Mouse (Mus musculus): Measurements from ENCODE around the gene D430019H16Rik. TPM values are rescaled to one million over a fixed set of nuclear protein-coding genes. Genes with fewer than 3 reads are reported as not detected.

The D430019H16Rik gene
- polyA plus RNA-seq, 1 experiment from 2014 or later: 3.0 TPM

- H3K4me3 ChIP-seq: no peak overlapping the region
- H3K27me3 ChIP-seq: no peaks in the 10 kb centered on the region
- H3K27ac ChIP-seq: no peak overlapping the region
- no peak overlapping the region for H3K4me2 ChIP-seq (replicated peaks)
- peaks cover 6% of the 10 kb centered on the region; the same call in 1 of the 2 replicates for H3K4me1 ChIP-seq
- no peaks in the 10 kb centered on the region for H3K36me3 ChIP-seq
- WGBS: 85% methylated on average over 4 of the region's 4 CpGs
- no peak overlapping the region for H3K9ac ChIP-seq
- ATAC-seq (ENCODE audit: low FRiP score, low read depth): no peak
- 0 out of 2 replicates have a peak, but pooled peaks cover 3% of the 10 kb centered on the region for H3K9me3 ChIP-seq
Observed at GRCm38 (mm10) chr12:105449239-105449638, 4.4 kb upstream of the D430019H16Rik start.

DNA sequence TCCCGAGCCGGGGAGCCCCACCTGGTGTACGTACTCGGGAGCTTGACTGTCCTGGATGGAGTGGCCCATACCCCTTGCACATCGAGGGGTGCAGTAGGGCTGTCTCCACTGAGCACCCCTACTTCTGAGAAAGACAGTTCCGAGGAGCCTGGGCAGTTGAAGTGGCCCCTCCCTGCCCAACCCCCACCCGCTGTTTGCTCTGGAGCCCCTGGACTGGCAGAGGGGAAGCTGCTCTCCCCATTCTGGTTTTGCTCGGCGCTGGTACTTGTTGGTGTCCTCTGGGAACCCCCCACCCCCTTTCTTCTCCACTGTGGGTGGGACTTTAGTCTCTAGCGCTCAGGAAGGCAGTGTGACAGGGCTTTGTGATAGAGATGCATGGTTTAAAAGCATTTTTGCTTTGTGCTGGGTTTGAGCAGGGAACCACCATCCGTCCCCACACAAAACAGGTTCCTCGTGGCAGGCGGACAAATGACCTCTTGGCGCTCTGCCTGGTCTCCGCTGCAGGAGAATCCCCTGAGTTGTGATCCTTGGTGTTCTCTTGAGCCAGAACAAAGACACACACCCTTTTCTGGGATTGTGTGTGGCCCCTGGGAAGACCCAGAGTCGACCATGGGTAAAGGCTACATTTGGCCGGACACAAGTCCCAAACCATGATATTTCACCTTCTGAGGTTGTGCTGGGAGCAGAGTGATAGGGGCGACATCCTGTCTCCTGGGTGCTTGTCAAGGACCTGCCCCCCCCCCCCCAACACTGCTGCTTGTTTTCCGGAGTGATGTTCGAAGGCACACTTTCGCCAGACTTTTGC lies 804 bp downstream of the D430019H16Rik start:
- H3K27ac ChIP-seq: peak overlapping the region; percentile 58; the same call in 1 of the 2 replicates

DNA sequence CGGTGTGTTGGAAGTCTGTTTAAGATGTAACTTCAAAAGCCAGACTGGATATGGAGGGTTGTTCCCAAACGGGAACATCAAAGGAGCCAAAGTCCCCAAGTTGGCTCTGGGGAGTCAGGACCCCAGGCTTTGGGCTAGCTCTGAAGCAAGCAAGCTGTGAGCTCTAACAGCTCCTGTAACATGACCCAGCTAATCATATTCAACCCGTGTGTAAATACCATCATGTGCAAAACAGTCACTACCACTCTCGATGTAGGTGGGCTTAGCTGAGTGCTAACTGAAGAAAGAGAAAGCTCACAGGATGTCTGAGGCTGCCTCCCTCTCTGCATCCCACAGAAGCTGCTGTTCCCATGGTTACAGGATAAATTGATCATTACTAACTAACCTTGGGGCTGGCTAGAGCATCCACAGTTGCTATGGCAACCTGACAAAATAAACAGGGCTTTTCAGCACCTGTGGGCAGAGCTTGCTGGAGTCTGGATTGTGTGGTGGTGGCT lies 1.5 kb downstream of the D430019H16Rik start:
- Histone ChIP-seq H3K36me3 (no peaks in the 10 kb centered on the region), H3K4me1 (peaks cover 49% of the 10 kb centered on the region), H3K9me3 (no peaks in the 10 kb centered on the region), H3K27me3 (no peaks in the 10 kb centered on the region), H3K27ac (no peak overlapping the region), H3K4me2 (replicated peaks) (peak overlapping the region; percentile 87), H3K9ac (peak overlapping the region; percentile 85), H3K4me3 (peak overlapping the region; percentile 74)
- 2% methylated on average over 4 of the region's 4 CpGs for WGBS
- peak; percentile 41; the same call in 1 of the 2 replicates for ATAC-seq (ENCODE audit: low FRiP score, low read depth)

More for the DNA sequence above, 804 bp downstream of the D430019H16Rik start:
- peak; percentile 46 for ATAC-seq (ENCODE audit: low FRiP score, low read depth)
- Histone ChIP-seq H3K9me3 (no peaks in the 10 kb centered on the region), H3K4me1 (peaks cover 43% of the 10 kb centered on the region), H3K4me2 (replicated peaks) (peak overlapping the region; percentile 87), H3K27me3 (no peaks in the 10 kb centered on the region), H3K4me3 (peak overlapping the region; percentile 74), H3K36me3 (no peaks in the 10 kb centered on the region), H3K9ac (peak overlapping the region; percentile 85)
- WGBS: under 1% methylated on average over 21 of the region's 21 CpGs

GRCm38 (mm10) chr12:105458791-105459190 lies 5.1 kb downstream of the D430019H16Rik start:
- 92% methylated on average over 6 of the region's 6 CpGs for WGBS
- no peak overlapping the region for H3K27ac ChIP-seq

DNA sequence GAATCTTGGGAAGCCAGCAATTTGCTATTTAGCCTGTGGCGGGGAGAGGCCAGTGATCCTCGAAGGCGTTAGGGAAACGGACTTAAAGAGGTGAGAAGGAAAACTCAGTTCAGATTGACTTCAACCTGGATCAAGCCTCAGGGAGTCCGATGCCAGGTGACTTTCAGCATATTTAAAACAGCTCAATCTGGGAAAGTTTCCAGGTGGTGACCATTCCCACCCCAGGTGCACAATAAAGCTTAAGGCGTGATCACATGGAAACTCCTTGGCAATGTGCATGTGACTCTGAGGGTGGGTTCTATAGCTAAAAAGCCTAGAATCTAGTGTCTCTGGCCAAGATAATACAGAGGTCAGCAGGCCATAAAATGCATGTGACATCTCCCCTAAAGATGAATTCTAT lies 7.4 kb downstream of the D430019H16Rik start:
- Histone ChIP-seq H3K36me3 (no peaks in the 10 kb centered on the region), H3K9ac (no peak overlapping the region), H3K27me3 (no peaks in the 10 kb centered on the region), H3K27ac (no peak overlapping the region; the same call in 1 of the 2 replicates), H3K4me2 (replicated peaks) (no peak overlapping the region), H3K4me3 (no peak overlapping the region), H3K9me3 (no peaks in the 10 kb centered on the region), H3K4me1 (peaks cover 41% of the 10 kb centered on the region)
- ATAC-seq (ENCODE audit: low FRiP score, low read depth): peak; percentile 69; the same call in 1 of the 2 replicates
- 24% methylated on average over 6 of the region's 6 CpGs for WGBS

More at GRCm38 (mm10) chr12:105458791-105459190, 5.1 kb downstream of the D430019H16Rik start:
- H3K4me1 ChIP-seq: peaks cover 59% of the 10 kb centered on the region
- no peaks in the 10 kb centered on the region for H3K36me3 ChIP-seq
- no peaks in the 10 kb centered on the region for H3K27me3 ChIP-seq
- H3K4me3 ChIP-seq: no peak overlapping the region
- H3K4me2 ChIP-seq (replicated peaks): no peak overlapping the region
- H3K9me3 ChIP-seq: no peaks in the 10 kb centered on the region
- no peak overlapping the region for H3K9ac ChIP-seq
- no peak for ATAC-seq (ENCODE audit: low FRiP score, low read depth)

DNA sequence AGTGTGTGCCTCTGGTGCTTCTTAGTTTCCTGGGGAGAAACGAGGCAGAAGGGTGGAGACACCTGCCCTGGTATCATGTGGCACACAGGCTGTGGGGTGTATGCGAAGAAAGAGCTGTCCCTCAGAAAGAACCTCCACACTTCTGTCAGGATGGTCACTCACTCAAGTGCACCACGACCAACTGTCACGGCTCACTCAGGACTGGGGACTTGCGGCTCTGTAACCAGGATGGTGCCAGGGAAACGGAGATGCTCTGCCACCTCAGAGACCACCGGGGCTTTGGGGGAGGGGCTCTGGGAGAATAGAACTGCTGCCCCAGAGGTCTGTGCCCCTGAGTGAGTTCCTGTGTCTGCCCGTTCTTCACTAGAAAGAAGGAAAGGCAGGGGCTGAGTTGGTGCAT lies 15.4 kb downstream of the D430019H16Rik start:
- WGBS: 74% methylated on average over 8 of the region's 8 CpGs
- Histone ChIP-seq H3K9ac (no peak overlapping the region), H3K36me3 (peaks cover 9% of the 10 kb centered on the region), H3K4me3 (no peak overlapping the region), H3K27ac (no peak overlapping the region), H3K27me3 (no peaks in the 10 kb centered on the region), H3K4me2 (replicated peaks) (no peak overlapping the region), H3K9me3 (no peaks in the 10 kb centered on the region), H3K4me1 (peaks cover 36% of the 10 kb centered on the region)
- no peak for ATAC-seq (ENCODE audit: low FRiP score, low read depth)

DNA sequence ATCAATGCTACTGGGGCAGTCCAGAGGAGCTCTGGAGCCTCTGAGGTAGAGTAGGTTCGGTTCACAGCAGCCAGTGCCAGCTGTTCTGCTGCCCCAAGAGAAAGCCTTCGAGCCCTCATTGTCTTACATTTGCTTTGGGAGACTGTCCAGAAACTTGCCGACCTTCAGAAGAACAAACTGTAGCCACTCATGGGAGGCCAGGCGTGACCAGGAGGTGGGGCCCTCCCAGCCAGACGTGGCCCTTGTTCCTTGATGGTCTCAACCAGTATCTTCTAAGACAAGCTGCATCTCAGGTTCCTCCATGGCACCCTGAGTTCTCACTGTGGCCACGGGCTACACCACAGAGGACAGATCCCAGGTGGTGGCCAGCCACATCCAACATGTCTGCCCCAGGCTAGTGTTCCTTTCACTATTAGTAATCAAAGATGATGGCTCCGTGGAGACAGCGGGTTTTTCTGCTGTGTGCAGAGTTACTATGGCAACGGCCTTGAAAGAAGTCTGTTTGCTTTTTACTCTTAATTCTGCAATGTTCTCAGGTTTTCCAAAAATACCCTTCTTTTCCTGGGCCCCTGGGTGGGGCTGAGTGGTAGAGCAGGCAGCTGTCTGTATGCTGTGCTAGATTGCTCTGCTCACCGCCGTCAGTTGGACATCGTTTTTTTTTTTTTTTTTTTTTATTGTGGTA lies 21.7 kb downstream of the D430019H16Rik start:
- H3K4me3 ChIP-seq: no peak overlapping the region
- peaks cover 19% of the 10 kb centered on the region; the same call in 1 of the 2 replicates for H3K4me1 ChIP-seq
- H3K9me3 ChIP-seq: no peaks in the 10 kb centered on the region
- H3K27ac ChIP-seq: no peak overlapping the region
- WGBS: 70% methylated on average over 12 of the region's 12 CpGs
- no peak overlapping the region for H3K4me2 ChIP-seq (replicated peaks)
- ATAC-seq (ENCODE audit: low FRiP score, low read depth): peak; percentile 62
- no peaks in the 10 kb centered on the region for H3K27me3 ChIP-seq
- H3K9ac ChIP-seq: no peak overlapping the region
- H3K36me3 ChIP-seq: peaks cover 18% of the 10 kb centered on the region

DNA sequence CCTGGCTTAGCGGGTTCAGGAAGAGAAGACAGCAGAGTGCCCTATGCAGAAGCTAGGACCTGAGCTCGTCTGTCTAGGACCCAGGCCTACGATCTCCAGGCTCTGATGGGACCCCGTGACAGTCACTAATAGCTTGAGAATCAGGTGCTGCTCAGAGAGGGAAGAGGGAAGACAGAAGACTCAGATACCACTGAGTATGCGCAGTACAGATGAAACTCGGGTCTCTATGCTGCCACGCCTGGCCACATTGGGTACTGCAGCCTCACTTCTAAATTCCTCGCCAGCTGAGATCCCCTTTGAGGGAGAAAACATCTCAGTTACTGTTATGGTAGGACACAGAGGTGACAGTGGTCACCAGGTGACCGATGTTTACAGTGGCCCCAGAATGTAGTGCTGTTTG lies 22.8 kb downstream of the D430019H16Rik start:
- no peak overlapping the region for H3K4me3 ChIP-seq
- H3K4me1 ChIP-seq: peaks cover 17% of the 10 kb centered on the region; the same call in 1 of the 2 replicates
- H3K9me3 ChIP-seq: no peaks in the 10 kb centered on the region
- no peak overlapping the region; the same call in 1 of the 2 replicates for H3K27ac ChIP-seq
- H3K36me3 ChIP-seq: peaks cover 18% of the 10 kb centered on the region
- H3K27me3 ChIP-seq: no peaks in the 10 kb centered on the region
- WGBS: 41% methylated on average over 9 of the region's 9 CpGs
- H3K4me2 ChIP-seq (replicated peaks): no peak overlapping the region
- peak; percentile 25; the same call in 1 of the 2 replicates for ATAC-seq (ENCODE audit: low FRiP score, low read depth)
- no peak overlapping the region for H3K9ac ChIP-seq

DNA sequence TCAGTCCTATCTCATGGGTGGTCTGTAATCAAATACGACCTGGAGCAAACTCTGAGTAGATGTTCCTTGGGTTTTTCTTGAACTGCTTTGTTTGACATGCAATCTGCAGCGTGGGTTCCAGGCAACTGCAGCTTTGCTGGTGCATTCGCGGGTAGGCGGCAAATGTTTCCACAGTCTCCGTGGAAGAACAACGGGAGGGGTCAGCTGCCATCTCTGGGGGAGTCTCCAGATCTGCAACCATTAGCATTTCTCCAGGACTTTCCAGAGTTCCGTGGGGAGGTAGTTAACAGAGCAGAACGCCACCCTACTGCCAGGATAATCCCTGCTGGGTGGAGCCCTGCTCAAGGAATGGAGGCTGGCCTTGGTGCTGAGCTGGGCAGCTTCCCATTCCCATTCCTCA lies 23.3 kb downstream of the D430019H16Rik start:
- H3K4me2 ChIP-seq (replicated peaks): no peak overlapping the region
- H3K4me3 ChIP-seq: no peak overlapping the region
- no peak overlapping the region for H3K27ac ChIP-seq
- WGBS: 59% methylated on average over 9 of the region's 9 CpGs
- H3K27me3 ChIP-seq: no peaks in the 10 kb centered on the region
- peaks cover 17% of the 10 kb centered on the region; the same call in 1 of the 2 replicates for H3K4me1 ChIP-seq
- ATAC-seq (ENCODE audit: low FRiP score, low read depth): no peak
- H3K9me3 ChIP-seq: no peaks in the 10 kb centered on the region
- H3K36me3 ChIP-seq: peaks cover 18% of the 10 kb centered on the region
- no peak overlapping the region for H3K9ac ChIP-seq

- H3K4me1 ChIP-seq: no peaks in the 10 kb centered on the region
- no peak for ATAC-seq (ENCODE audit: low FRiP score, low read depth)
Observed at GRCm38 (mm10) chr12:105483503-105483902, 29.8 kb downstream of the D430019H16Rik start.

DNA sequence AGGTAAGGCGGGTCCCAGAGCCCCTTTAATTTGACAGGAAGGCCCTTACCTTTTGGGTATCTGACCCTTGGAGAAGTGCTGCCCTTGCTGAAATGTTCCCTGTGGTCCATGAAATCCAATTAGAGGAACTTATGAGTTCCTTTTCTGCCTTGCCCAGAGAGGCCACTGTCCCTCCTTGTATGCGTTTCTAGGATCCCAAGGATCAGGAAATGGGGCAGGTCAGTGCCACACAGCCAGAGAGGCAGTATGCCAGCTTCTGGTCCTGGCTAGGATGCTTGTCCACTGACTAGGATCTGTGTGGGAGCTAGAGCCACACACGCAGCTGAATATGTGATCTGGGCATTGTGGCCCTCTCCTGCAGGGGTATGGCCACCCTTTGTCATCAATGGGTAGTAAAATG lies 36.6 kb downstream of the D430019H16Rik start:
- no peaks in the 10 kb centered on the region for H3K27me3 ChIP-seq
- ATAC-seq (ENCODE audit: low FRiP score, low read depth): no peak
- H3K27ac ChIP-seq: no peak overlapping the region
- H3K4me2 ChIP-seq (replicated peaks): no peak overlapping the region
- no peak overlapping the region for H3K9ac ChIP-seq
- WGBS: 88% methylated on average over 3 of the region's 3 CpGs
- H3K36me3 ChIP-seq: peaks cover 35% of the 10 kb centered on the region; the same call in 1 of the 2 replicates
- H3K4me1 ChIP-seq: no peaks in the 10 kb centered on the region
- H3K9me3 ChIP-seq: no peaks in the 10 kb centered on the region
- H3K4me3 ChIP-seq: no peak overlapping the region

More at GRCm38 (mm10) chr12:105483503-105483902, 29.8 kb downstream of the D430019H16Rik start:
- H3K4me2 ChIP-seq (replicated peaks): no peak overlapping the region
- no peak overlapping the region for H3K4me3 ChIP-seq
- no peaks in the 10 kb centered on the region for H3K9me3 ChIP-seq
- WGBS: 42% methylated on average over 3 of the region's 3 CpGs
- peaks cover 5% of the 10 kb centered on the region; the same call in 1 of the 2 replicates for H3K36me3 ChIP-seq
- H3K27ac ChIP-seq: no peak overlapping the region
- H3K9ac ChIP-seq: no peak overlapping the region
- H3K27me3 ChIP-seq: no peaks in the 10 kb centered on the region

DNA sequence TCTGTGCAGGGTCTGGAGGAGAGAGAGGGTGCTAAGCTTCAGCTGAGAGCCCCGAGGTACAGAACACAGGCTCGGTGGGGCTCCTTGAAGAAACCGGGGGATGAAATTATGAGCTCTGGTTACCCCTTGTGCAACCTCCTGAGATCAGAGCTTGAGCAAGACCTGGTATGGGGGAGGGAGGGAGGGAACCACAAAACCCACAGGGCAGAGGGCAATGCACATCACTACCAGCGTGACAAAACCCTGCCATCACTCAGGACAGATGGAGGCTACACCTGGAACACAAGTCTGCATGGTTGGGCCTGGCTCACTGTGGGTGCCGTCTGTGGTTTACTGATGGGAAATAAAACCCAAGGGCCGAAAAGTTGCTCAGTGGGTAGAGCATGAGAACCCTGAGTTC lies 37.1 kb downstream of the D430019H16Rik start:
- no peaks in the 10 kb centered on the region for H3K9me3 ChIP-seq
- H3K36me3 ChIP-seq: peaks cover 35% of the 10 kb centered on the region; the same call in 1 of the 2 replicates
- H3K27me3 ChIP-seq: no peaks in the 10 kb centered on the region
- no peak overlapping the region for H3K4me3 ChIP-seq
- no peak overlapping the region for H3K9ac ChIP-seq
- H3K27ac ChIP-seq: no peak overlapping the region
- ATAC-seq (ENCODE audit: low FRiP score, low read depth): no peak
- H3K4me2 ChIP-seq (replicated peaks): no peak overlapping the region
- no peaks in the 10 kb centered on the region for H3K4me1 ChIP-seq
- WGBS: 77% methylated on average over 6 of the region's 6 CpGs
